Mouse (Mus musculus): Measurements from ENCODE around the gene Vmn1r50.
"Not testable (repeated sequence)": the region's sequence is repeated elsewhere in the genome, so short reads cannot be mapped to it uniquely, and the experiment has no call there.

Gene Vmn1r50

GRCm38 (mm10) chr6:90101130-90101529, at the start of gene Vmn1r50:
Gene Vmn1r50, plus strand, starts transcription at chr6:90101430.
- no peak for DNase-seq

GRCm38 (mm10) chr6:90078406-90078805, 22.8 kb upstream of the Vmn1r50 start, which contains the start of gene Vmn1r49:
Gene Vmn1r49, minus strand, starts transcription at chr6:90078506.
- DNase-seq, result no peak

- DNase-seq, result no peak
These were observed 664 bp upstream of the Vmn1r50 start for GRCm38 (mm10) chr6:90100566-90100965.

- not testable (repeated sequence) for DNase-seq
These were observed 21.1 kb downstream of the Vmn1r50 start, which contains the start of gene Vmn1r51 for GRCm38 (mm10) chr6:90122296-90122695. Gene Vmn1r51, plus strand, starts transcription at chr6:90122596.

Measured in thymus, postnatal 36 days (tissue).